Mouse (Mus musculus): ENCODE results near the gene Thada. TPM values are rescaled to one million over a fixed set of nuclear protein-coding genes. Genes with fewer than 3 reads are reported as not detected.

Gene Thada
- polyA plus RNA-seq, 2 experiments: 9.1 to 9.7 TPM

DNA sequence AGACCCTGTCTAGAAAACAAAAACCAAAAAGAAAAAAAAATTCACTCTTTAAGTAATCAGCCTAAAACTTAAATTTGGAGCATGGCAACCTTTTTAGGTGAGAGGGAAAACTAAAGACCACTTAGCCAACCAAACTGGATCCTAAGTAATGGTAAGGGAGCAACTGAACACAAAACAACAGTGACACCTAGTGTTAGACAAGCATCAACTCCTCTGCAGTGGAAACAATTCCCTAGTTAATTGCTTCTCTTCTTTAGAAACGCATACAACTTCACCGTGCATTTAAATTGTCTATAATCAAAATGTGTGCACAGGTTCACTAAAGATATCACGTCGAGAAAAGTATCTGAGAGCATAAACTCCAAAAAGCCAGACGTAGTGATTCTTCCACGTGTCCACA, 80.3 kb downstream of the Thada start:
- Histone ChIP-seq H3K27ac (replicated peaks; ENCODE audit: low read depth, low read length) (no peak overlapping the region), H3K9me3 (ENCODE audit: control insufficient read depth, low read length) (no peaks in the 10 kb centered on the region), H3K4me1 (ENCODE audit: control insufficient read depth, insufficient read depth, low read length) (peaks cover 6% of the 10 kb centered on the region; the same call in 1 of the 2 replicates), H3K36me3 (ENCODE audit: control insufficient read depth, insufficient read depth, low read length) (peaks cover 35% of the 10 kb centered on the region), H3K9ac (ENCODE audit: low read depth, low read length, severe bottlenecking) (no peak overlapping the region), H3K4me3 (replicated peaks; ENCODE audit: low read length) (no peak overlapping the region), H3K27me3 (ENCODE audit: control insufficient read depth, insufficient read depth, low read length) (no peaks in the 10 kb centered on the region), H3K4me2 (replicated peaks; ENCODE audit: low read depth, low read length, severe bottlenecking) (no peak overlapping the region)
- no peak for TF ChIP-seq POLR2A (IDR thresholded peaks at IDR 0.05; ENCODE audit: borderline replicate concordance, extremely low read depth, insufficient read depth, insufficient read length)
- DNase-seq (ENCODE audit: low spot score): peak; percentile 56
- 83% methylated on average over 6 of the region's 6 CpGs for WGBS
- ATAC-seq (ENCODE audit: low FRiP score, low read depth): no peak

DNA sequence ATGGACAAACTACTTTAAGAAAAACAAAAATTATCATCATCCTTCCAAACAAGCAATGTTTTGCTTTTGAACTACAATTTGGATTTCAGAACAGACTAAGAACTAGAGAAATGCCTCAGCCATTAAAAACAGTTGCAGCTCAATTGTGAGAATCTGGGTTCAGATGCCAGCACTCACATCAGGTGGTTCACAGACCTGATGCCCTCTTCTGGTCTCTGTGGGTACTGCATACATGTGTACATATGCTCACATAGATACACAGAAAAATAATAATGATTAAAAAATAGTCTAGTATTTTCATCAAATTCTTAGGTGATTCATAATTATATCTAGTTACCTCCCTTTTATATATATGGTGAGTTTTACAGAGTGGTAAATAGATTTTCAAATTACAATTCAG, 81.3 kb downstream of the Thada start:
- no peak overlapping the region for H3K9ac ChIP-seq (ENCODE audit: low read depth, low read length, severe bottlenecking)
- no peak overlapping the region for H3K4me2 ChIP-seq (replicated peaks; ENCODE audit: low read depth, low read length, severe bottlenecking)
- TF ChIP-seq POLR2A (IDR thresholded peaks at IDR 0.05; ENCODE audit: borderline replicate concordance, extremely low read depth, insufficient read depth, insufficient read length): no peak
- ATAC-seq (ENCODE audit: low FRiP score, low read depth): no peak
- no peaks in the 10 kb centered on the region for H3K9me3 ChIP-seq (ENCODE audit: control insufficient read depth, low read length)
- no peaks in the 10 kb centered on the region; the same call in 1 of the 2 replicates for H3K4me1 ChIP-seq (ENCODE audit: control insufficient read depth, insufficient read depth, low read length)
- peaks cover 32% of the 10 kb centered on the region for H3K36me3 ChIP-seq (ENCODE audit: control insufficient read depth, insufficient read depth, low read length)
- no peaks in the 10 kb centered on the region for H3K27me3 ChIP-seq (ENCODE audit: control insufficient read depth, insufficient read depth, low read length)
- H3K4me3 ChIP-seq (replicated peaks; ENCODE audit: low read length): no peak overlapping the region
- H3K27ac ChIP-seq (replicated peaks; ENCODE audit: low read depth, low read length): no peak overlapping the region
- DNase-seq (ENCODE audit: low spot score): no peak

DNA sequence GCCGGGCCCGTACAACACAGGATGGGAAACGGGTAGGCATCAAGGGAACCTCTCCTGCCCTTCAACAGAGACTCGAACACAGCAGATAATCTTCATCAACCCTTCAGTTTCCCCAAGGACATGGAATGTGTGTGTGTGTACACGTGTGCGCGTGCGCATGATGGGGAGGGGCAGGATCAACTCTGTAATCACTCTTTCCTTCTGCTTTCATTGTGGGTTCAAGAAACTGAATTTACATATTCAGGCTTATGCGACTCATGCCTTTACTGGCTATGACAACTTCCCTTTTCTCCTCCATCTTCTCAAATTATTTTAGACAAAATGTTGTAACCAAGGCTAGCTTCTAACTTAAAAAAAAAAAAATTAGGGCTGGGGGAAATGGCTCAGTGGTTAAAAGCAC, 85.7 kb downstream of the Thada start:
- ATAC-seq (ENCODE audit: low FRiP score, low read depth): no peak
- peaks cover 34% of the 10 kb centered on the region for H3K36me3 ChIP-seq (ENCODE audit: control insufficient read depth, insufficient read depth, low read length)
- no peak overlapping the region for H3K4me2 ChIP-seq (replicated peaks; ENCODE audit: low read depth, low read length, severe bottlenecking)
- H3K9me3 ChIP-seq (ENCODE audit: control insufficient read depth, low read length): no peaks in the 10 kb centered on the region
- no peaks in the 10 kb centered on the region for H3K27me3 ChIP-seq (ENCODE audit: control insufficient read depth, insufficient read depth, low read length)
- no peaks in the 10 kb centered on the region; the same call in 1 of the 2 replicates for H3K4me1 ChIP-seq (ENCODE audit: control insufficient read depth, insufficient read depth, low read length)
- TF ChIP-seq POLR2A (IDR thresholded peaks at IDR 0.05; ENCODE audit: borderline replicate concordance, extremely low read depth, insufficient read depth, insufficient read length): no peak
- DNase-seq (ENCODE audit: low spot score): no peak
- H3K4me3 ChIP-seq (replicated peaks; ENCODE audit: low read length): no peak overlapping the region
- no peak overlapping the region for H3K27ac ChIP-seq (replicated peaks; ENCODE audit: low read depth, low read length)
- H3K9ac ChIP-seq (ENCODE audit: low read depth, low read length, severe bottlenecking): no peak overlapping the region
- WGBS: 90% methylated on average over 9 of the region's 9 CpGs

DNA sequence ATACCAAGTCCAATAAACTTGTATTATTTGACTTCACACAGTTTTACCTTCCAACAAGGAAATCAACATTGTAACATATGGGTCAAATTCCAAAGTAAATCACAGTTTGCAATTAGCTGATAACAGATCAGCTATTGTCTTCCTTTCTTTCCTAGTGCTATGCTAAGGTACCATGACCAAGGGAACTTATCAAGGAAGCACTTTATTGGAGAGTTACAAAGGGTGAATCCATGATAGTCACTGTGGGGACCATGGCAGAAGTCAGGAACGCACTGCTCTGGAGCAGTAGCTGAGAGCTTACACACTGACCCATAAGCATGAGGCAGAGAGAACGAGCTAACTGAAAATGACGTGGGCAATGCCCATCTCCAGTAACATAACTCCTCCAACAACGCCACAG, 89.1 kb downstream of the Thada start:
- 91% methylated on average over 4 of the region's 4 CpGs for WGBS
- H3K4me3 ChIP-seq (replicated peaks; ENCODE audit: low read length): no peak overlapping the region
- TF ChIP-seq POLR2A (IDR thresholded peaks at IDR 0.05; ENCODE audit: borderline replicate concordance, extremely low read depth, insufficient read depth, insufficient read length): no peak
- H3K4me1 ChIP-seq (ENCODE audit: control insufficient read depth, insufficient read depth, low read length): peaks cover 21% of the 10 kb centered on the region
- DNase-seq (ENCODE audit: low spot score): no peak
- no peaks in the 10 kb centered on the region for H3K27me3 ChIP-seq (ENCODE audit: control insufficient read depth, insufficient read depth, low read length)
- H3K36me3 ChIP-seq (ENCODE audit: control insufficient read depth, insufficient read depth, low read length): peaks cover 12% of the 10 kb centered on the region
- H3K4me2 ChIP-seq (replicated peaks; ENCODE audit: low read depth, low read length, severe bottlenecking): no peak overlapping the region
- H3K9ac ChIP-seq (ENCODE audit: low read depth, low read length, severe bottlenecking): no peak overlapping the region
- H3K9me3 ChIP-seq (ENCODE audit: control insufficient read depth, low read length): no peaks in the 10 kb centered on the region
- H3K27ac ChIP-seq (replicated peaks; ENCODE audit: low read depth, low read length): no peak overlapping the region
- ATAC-seq (ENCODE audit: low FRiP score, low read depth): no peak

DNA sequence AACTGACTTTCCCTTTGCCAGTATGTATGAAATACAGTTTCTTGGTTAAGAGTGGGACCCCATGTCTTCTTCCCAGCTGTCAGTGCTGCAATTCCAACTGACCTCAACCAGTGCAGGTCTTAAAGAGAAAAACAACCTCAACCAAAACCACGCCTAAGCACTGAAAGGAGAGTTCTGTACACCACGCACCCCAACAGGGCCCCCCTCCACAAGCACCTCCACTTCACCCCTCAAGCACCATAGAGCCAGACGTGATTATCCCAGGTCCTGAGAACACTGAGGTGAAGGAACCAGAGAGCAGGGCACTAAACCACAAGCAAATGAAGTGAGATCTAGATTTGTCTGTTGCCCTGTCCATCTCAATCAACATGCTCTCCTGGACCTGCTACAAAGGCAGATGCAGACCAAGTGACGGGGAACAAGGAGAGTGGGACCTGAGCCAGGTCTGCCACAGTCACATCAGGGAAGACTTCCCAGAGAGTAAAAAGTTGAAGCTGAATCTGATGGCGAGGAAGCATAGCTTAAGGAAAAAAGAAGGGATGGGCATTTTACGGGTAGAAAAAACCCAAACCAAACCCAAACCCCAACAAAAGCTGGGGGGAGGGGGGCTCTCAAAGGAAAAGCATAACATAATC, 93.5 kb downstream of the Thada start:
- Histone ChIP-seq H3K4me2 (replicated peaks; ENCODE audit: low read depth, low read length, severe bottlenecking) (no peak overlapping the region), H3K27ac (replicated peaks; ENCODE audit: low read depth, low read length) (no peak overlapping the region)
- WGBS: 55% methylated on average over 6 of the region's 6 CpGs

More for the DNA sequence above, 93.5 kb downstream of the Thada start:
- ATAC-seq (ENCODE audit: low FRiP score, low read depth) (no peak), DNase-seq (ENCODE audit: low spot score) (no peak)
- H3K9me3 ChIP-seq (ENCODE audit: control insufficient read depth, low read length): no peaks in the 10 kb centered on the region
- H3K9ac ChIP-seq (ENCODE audit: low read depth, low read length, severe bottlenecking): no peak overlapping the region
- H3K4me1 ChIP-seq (ENCODE audit: control insufficient read depth, insufficient read depth, low read length): peaks cover 51% of the 10 kb centered on the region
- no peaks in the 10 kb centered on the region for H3K27me3 ChIP-seq (ENCODE audit: control insufficient read depth, insufficient read depth, low read length)
- H3K36me3 ChIP-seq (ENCODE audit: control insufficient read depth, insufficient read depth, low read length): peaks cover 7% of the 10 kb centered on the region; the same call in 1 of the 2 replicates
- no peak for TF ChIP-seq POLR2A (IDR thresholded peaks at IDR 0.05; ENCODE audit: borderline replicate concordance, extremely low read depth, insufficient read depth, insufficient read length)
- H3K4me3 ChIP-seq (replicated peaks; ENCODE audit: low read length): no peak overlapping the region
